Mouse (Mus musculus): ENCODE measurements around the gene Tenm4. TPM values are rescaled to one million over a fixed set of nuclear protein-coding genes. Genes with fewer than 3 reads are reported as not detected.

Gene Tenm4
- polyA plus RNA-seq, 2 experiments from 2014 or later, result 0.45 TPM; not detected in 1

- ATAC-seq, result no peak
Measured at GRCm38 (mm10) chr7:96705307-96706129, 534.5 kb downstream of the Tenm4 start.

- no peak for ATAC-seq
Measured at GRCm38 (mm10) chr7:96706531-96706930, 535.5 kb downstream of the Tenm4 start.

GRCm38 (mm10) chr7:96707112-96707511 is 536.1 kb downstream of the Tenm4 start:
- no peak for ATAC-seq

GRCm38 (mm10) chr7:96708071-96708470 is 537.0 kb downstream of the Tenm4 start:
- ATAC-seq, result no peak

- no peak for ATAC-seq
Measured at GRCm38 (mm10) chr7:96708561-96708960, 537.5 kb downstream of the Tenm4 start.

- ATAC-seq, result no peak
Measured at GRCm38 (mm10) chr7:96708968-96709367, 537.9 kb downstream of the Tenm4 start.

GRCm38 (mm10) chr7:96709891-96710290 is 538.8 kb downstream of the Tenm4 start:
- ATAC-seq, result no peak

GRCm38 (mm10) chr7:96710658-96711071 is 539.6 kb downstream of the Tenm4 start:
- ATAC-seq, result no peak

- no peak for ATAC-seq
Measured at GRCm38 (mm10) chr7:96712876-96713275, 541.8 kb downstream of the Tenm4 start.

GRCm38 (mm10) chr7:96716911-96717310 is 545.9 kb downstream of the Tenm4 start:
- ATAC-seq, result no peak

- ATAC-seq, result no peak
Measured at GRCm38 (mm10) chr7:96718201-96719155, 547.4 kb downstream of the Tenm4 start.

- ATAC-seq, result no peak
Measured at GRCm38 (mm10) chr7:96719926-96720325, 548.9 kb downstream of the Tenm4 start.

GRCm38 (mm10) chr7:96720465-96720864 is 549.4 kb downstream of the Tenm4 start:
- no peak for ATAC-seq

GRCm38 (mm10) chr7:96722796-96723195 is 551.8 kb downstream of the Tenm4 start:
- ATAC-seq, result no peak

GRCm38 (mm10) chr7:96725603-96726002 is 554.6 kb downstream of the Tenm4 start:
- ATAC-seq, result no peak

GRCm38 (mm10) chr7:96730360-96730759 is 559.3 kb downstream of the Tenm4 start:
- no peak for ATAC-seq

- no peak for ATAC-seq
Measured at GRCm38 (mm10) chr7:96731947-96732346, 560.9 kb downstream of the Tenm4 start.

- no peak for ATAC-seq
Measured at GRCm38 (mm10) chr7:96734315-96735058, 563.4 kb downstream of the Tenm4 start.

- no peak for ATAC-seq
Measured at GRCm38 (mm10) chr7:96740631-96741030, 569.6 kb downstream of the Tenm4 start.

GRCm38 (mm10) chr7:96742221-96742620 is 571.2 kb downstream of the Tenm4 start:
- no peak for ATAC-seq

GRCm38 (mm10) chr7:96745956-96746355 is 574.9 kb downstream of the Tenm4 start:
- ATAC-seq, result no peak

GRCm38 (mm10) chr7:96746706-96747105 is 575.7 kb downstream of the Tenm4 start:
- no peak for ATAC-seq

All from activated CD4-positive, CD25-positive, alpha-beta regulatory T cell, adult 4 months (primary cell).